Mouse (Mus musculus): Measurements from ENCODE around the gene Tmem217. TPM values are rescaled to one million over a fixed set of nuclear protein-coding genes. Genes with fewer than 3 reads are reported as not detected.
"Not testable (repeated sequence)": the region's sequence is repeated elsewhere in the genome, so short reads cannot be mapped to it uniquely, and the experiment has no call there.

Gene Tmem217
- total RNA-seq, 2 experiments from 2014 or later, result not detected

GRCm38 (mm10) chr17:29510691-29511090, 41.5 kb downstream of the Tmem217 start:
- intact Hi-C loops (cut with DNase I; ENCODE audit: low total_unique reads), result loop anchor here (5.0 kb wide), 1 partner anchor 248 kb away; the partner anchor contains the start of gene Ppil1
- DNase-seq, result no peak

GRCm38 (mm10) chr17:29508927-29509608, 43.1 kb downstream of the Tmem217 start:
- intact Hi-C loops (cut with DNase I; ENCODE audit: low total_unique reads), result no loop called here
- no peak for DNase-seq

- no peak for DNase-seq
- intact Hi-C loops (cut with DNase I; ENCODE audit: low total_unique reads), result no loop called here
Observed at GRCm38 (mm10) chr17:29503700-29504099, 48.5 kb downstream of the Tmem217 start.

GRCm38 (mm10) chr17:29502669-29503665, 49.2 kb downstream of the Tmem217 start:
- no peak for DNase-seq
- intact Hi-C loops (cut with DNase I; ENCODE audit: low total_unique reads), result no loop called here

GRCm38 (mm10) chr17:29502005-29502668, 50.0 kb downstream of the Tmem217 start:
- intact Hi-C loops (cut with DNase I; ENCODE audit: low total_unique reads), result no loop called here
- DNase-seq, result no peak

GRCm38 (mm10) chr17:29500802-29501469, 51.2 kb downstream of the Tmem217 start:
- no peak for DNase-seq
- intact Hi-C loops (cut with DNase I; ENCODE audit: low total_unique reads), result no loop called here

- intact Hi-C loops (cut with DNase I; ENCODE audit: low total_unique reads), result no loop called here
- DNase-seq, result no peak
Observed at GRCm38 (mm10) chr17:29500243-29500740, 51.9 kb downstream of the Tmem217 start.

GRCm38 (mm10) chr17:29499511-29499910, 52.7 kb downstream of the Tmem217 start:
- DNase-seq, result no peak
- intact Hi-C loops (cut with DNase I; ENCODE audit: low total_unique reads), result no loop called here

- intact Hi-C loops (cut with DNase I; ENCODE audit: low total_unique reads); DNase-seq: not testable (repeated sequence)
Observed at GRCm38 (mm10) chr17:29498952-29499351, 53.2 kb downstream of the Tmem217 start.

- intact Hi-C loops (cut with DNase I; ENCODE audit: low total_unique reads), result no loop called here
- DNase-seq, result peak; percentile 17
Observed at GRCm38 (mm10) chr17:29498028-29498427, 54.2 kb downstream of the Tmem217 start.

GRCm38 (mm10) chr17:29497481-29497880, 54.7 kb downstream of the Tmem217 start:
- intact Hi-C loops (cut with DNase I; ENCODE audit: low total_unique reads), result not testable (repeated sequence)

GRCm38 (mm10) chr17:29497071-29497354, 55.2 kb downstream of the Tmem217 start:
- no peak for DNase-seq
- intact Hi-C loops (cut with DNase I; ENCODE audit: low total_unique reads), result no loop called here

More at GRCm38 (mm10) chr17:29497481-29497880, 54.7 kb downstream of the Tmem217 start:
- not testable (repeated sequence) for DNase-seq

- intact Hi-C loops (cut with DNase I; ENCODE audit: low total_unique reads), result no loop called here
- no peak for DNase-seq
Observed at GRCm38 (mm10) chr17:29496211-29497070, 55.7 kb downstream of the Tmem217 start.

- no peak for DNase-seq
- intact Hi-C loops (cut with DNase I; ENCODE audit: low total_unique reads), result no loop called here
Observed at GRCm38 (mm10) chr17:29494732-29495076, 57.5 kb downstream of the Tmem217 start.

- DNase-seq, result no peak
- intact Hi-C loops (cut with DNase I; ENCODE audit: low total_unique reads), result no loop called here
Observed at GRCm38 (mm10) chr17:29494062-29494731, 58.0 kb downstream of the Tmem217 start.

GRCm38 (mm10) chr17:29493461-29493980, 58.7 kb downstream of the Tmem217 start:
- DNase-seq, result no peak
- intact Hi-C loops (cut with DNase I; ENCODE audit: low total_unique reads), result loop anchor here (2.0 kb wide), 1 partner anchor 95 kb away; no protein-coding TSS in a partner anchor
